Mouse (Mus musculus): ENCODE results near the gene Ttpal. TPM values are rescaled to one million over a fixed set of nuclear protein-coding genes. Genes with fewer than 3 reads are reported as not detected.
"Not testable (repeated sequence)": the region's sequence is repeated elsewhere in the genome, so short reads cannot be mapped to it uniquely, and the experiment has no call there.

Ttpal gene
- polyA plus RNA-seq, 1 experiment from 2014 or later, result 53.2 TPM

GRCm38 (mm10) chr2:163640493-163640892 is 38.4 kb downstream of the Ttpal start:
- no peak overlapping the region for H3K9ac ChIP-seq (replicated peaks)
- no peak overlapping the region for H3K4me3 ChIP-seq
- no peak overlapping the region for H3K27ac ChIP-seq (replicated peaks)
- no peaks in the 10 kb centered on the region for H3K27me3 ChIP-seq
- H3K4me1 ChIP-seq, result peaks cover 15% of the 10 kb centered on the region
- ATAC-seq (ENCODE audit: low FRiP score, low read depth), result no peak
- H3K4me2 ChIP-seq (replicated peaks), result no peak overlapping the region
- 83% methylated on average over 3 of the region's 3 CpGs for WGBS
- H3K9me3 ChIP-seq, result no peaks in the 10 kb centered on the region
- 0 out of 2 replicates have a peak, but pooled peaks cover 4% of the 10 kb centered on the region for H3K36me3 ChIP-seq

- ATAC-seq (ENCODE audit: low FRiP score, low read depth), result no peak
- H3K9ac ChIP-seq (replicated peaks), result no peak overlapping the region
- no peak overlapping the region for H3K4me2 ChIP-seq (replicated peaks)
- WGBS, result 92% methylated on average over 3 of the region's 3 CpGs
- H3K4me3 ChIP-seq, result no peak overlapping the region
- H3K9me3 ChIP-seq, result no peaks in the 10 kb centered on the region
- H3K36me3 ChIP-seq, result no peaks in the 10 kb centered on the region
- H3K4me1 ChIP-seq, result peaks cover 15% of the 10 kb centered on the region
- H3K27me3 ChIP-seq, result no peaks in the 10 kb centered on the region
- no peak overlapping the region for H3K27ac ChIP-seq (replicated peaks)
Measured at GRCm38 (mm10) chr2:163641681-163642080, 39.6 kb downstream of the Ttpal start.

GRCm38 (mm10) chr2:163642685-163643575 is 40.8 kb downstream of the Ttpal start:
- Histone ChIP-seq H3K27me3 (no peaks in the 10 kb centered on the region), H3K4me1 (peaks cover 15% of the 10 kb centered on the region), H3K4me2 (replicated peaks) (peak overlapping the region; percentile 58), H3K27ac (replicated peaks) (no peak overlapping the region), H3K36me3 (no peaks in the 10 kb centered on the region), H3K4me3 (peak overlapping the region; percentile 93), H3K9ac (replicated peaks) (no peak overlapping the region), H3K9me3 (no peaks in the 10 kb centered on the region)
- ATAC-seq (ENCODE audit: low FRiP score, low read depth), result no peak
- WGBS, result 94% methylated on average over 30 of the region's 30 CpGs

- peak overlapping the region; percentile 90 for H3K9ac ChIP-seq (replicated peaks)
- peaks cover 15% of the 10 kb centered on the region for H3K4me1 ChIP-seq
- H3K36me3 ChIP-seq, result no peaks in the 10 kb centered on the region
- no peaks in the 10 kb centered on the region for H3K27me3 ChIP-seq
- H3K4me2 ChIP-seq (replicated peaks), result peak overlapping the region; percentile 58
- ATAC-seq (ENCODE audit: low FRiP score, low read depth), result no peak
- peak overlapping the region; percentile 93 for H3K4me3 ChIP-seq
- no peak overlapping the region for H3K27ac ChIP-seq (replicated peaks)
- 67% methylated on average over 2 of the region's 2 CpGs for WGBS
- no peaks in the 10 kb centered on the region for H3K9me3 ChIP-seq
Measured at GRCm38 (mm10) chr2:163643576-163643971, 41.5 kb downstream of the Ttpal start.

GRCm38 (mm10) chr2:163644047-163644446 is 41.9 kb downstream of the Ttpal start:
- Histone ChIP-seq H3K4me1 (peaks cover 15% of the 10 kb centered on the region), H3K27ac (replicated peaks) (peak overlapping the region; percentile 99)
- no peak for ATAC-seq (ENCODE audit: low FRiP score, low read depth)

GRCm38 (mm10) chr2:163644575-163645385 is 42.7 kb downstream of the Ttpal start, which contains the start of gene Serinc3:
Gene Serinc3, minus strand, starts transcription at chr2:163645131.
- peak within 1 kb of the TSS; percentile 90 for H3K9ac ChIP-seq (replicated peaks)
- peak; percentile 97 for ATAC-seq (ENCODE audit: low FRiP score, low read depth)
- 0% methylated on average over 60 of the region's 74 CpGs for WGBS

More at GRCm38 (mm10) chr2:163644047-163644446, 41.9 kb downstream of the Ttpal start:
- Histone ChIP-seq H3K4me2 (replicated peaks) (peak overlapping the region; percentile 58), H3K9me3 (no peaks in the 10 kb centered on the region), H3K4me3 (peak overlapping the region; percentile 93), H3K9ac (replicated peaks) (peak overlapping the region; percentile 90), H3K27me3 (no peaks in the 10 kb centered on the region), H3K36me3 (no peaks in the 10 kb centered on the region)
- WGBS, result 11% methylated on average over 4 of the region's 4 CpGs

GRCm38 (mm10) chr2:163645700-163646460 is 43.8 kb downstream of the Ttpal start:
- no peak for ATAC-seq (ENCODE audit: low FRiP score, low read depth)
- peak overlapping the region; percentile 99; the same call in 1 of the 2 replicates for H3K27ac ChIP-seq (replicated peaks)
- H3K27me3 ChIP-seq, result no peaks in the 10 kb centered on the region
- peaks cover 13% of the 10 kb centered on the region for H3K4me1 ChIP-seq
- no peaks in the 10 kb centered on the region for H3K36me3 ChIP-seq
- H3K9ac ChIP-seq (replicated peaks), result no peak overlapping the region
- no peak overlapping the region for H3K4me2 ChIP-seq (replicated peaks)
- 79% methylated on average over 11 of the region's 11 CpGs for WGBS
- H3K4me3 ChIP-seq, result peak overlapping the region; percentile 93; the same call in 1 of the 2 replicates
- peaks cover 8% of the 10 kb centered on the region for H3K9me3 ChIP-seq

More at GRCm38 (mm10) chr2:163644575-163645385, 42.7 kb downstream of the Ttpal start, which contains the start of gene Serinc3:
- H3K4me3 ChIP-seq, result peak within 1 kb of the TSS; percentile 93
- H3K27me3 ChIP-seq, result no peaks in the 10 kb centered on the region
- H3K9me3 ChIP-seq, result no peaks in the 10 kb centered on the region
- no peaks in the 10 kb centered on the region for H3K36me3 ChIP-seq
- peak within 1 kb of the TSS; percentile 99 for H3K27ac ChIP-seq (replicated peaks)
- peaks cover 13% of the 10 kb centered on the region for H3K4me1 ChIP-seq
- H3K4me2 ChIP-seq (replicated peaks), result peak within 1 kb of the TSS; percentile 58

- Histone ChIP-seq H3K4me3 (no peak overlapping the region), H3K4me1 (peaks cover 13% of the 10 kb centered on the region), H3K4me2 (replicated peaks) (no peak overlapping the region), H3K27ac (replicated peaks) (no peak overlapping the region), H3K36me3 (no peaks in the 10 kb centered on the region), H3K9me3 (peaks cover 8% of the 10 kb centered on the region), H3K9ac (replicated peaks) (no peak overlapping the region), H3K27me3 (no peaks in the 10 kb centered on the region)
- WGBS, result 84% methylated on average over 5 of the region's 5 CpGs
- ATAC-seq (ENCODE audit: low FRiP score, low read depth), result no peak
Measured at GRCm38 (mm10) chr2:163646461-163647080, 44.5 kb downstream of the Ttpal start.

GRCm38 (mm10) chr2:163655699-163656098 is 53.6 kb downstream of the Ttpal start:
- not testable (repeated sequence) for H3K27me3 ChIP-seq; ATAC-seq (ENCODE audit: low FRiP score, low read depth); H3K4me2 ChIP-seq (replicated peaks); H3K4me1 ChIP-seq; H3K9me3 ChIP-seq; H3K9ac ChIP-seq (replicated peaks); H3K4me3 ChIP-seq; H3K27ac ChIP-seq (replicated peaks); H3K36me3 ChIP-seq
- 92% methylated on average over 8 of the region's 12 CpGs for WGBS

- no peaks in the 10 kb centered on the region for H3K27me3 ChIP-seq
- ATAC-seq (ENCODE audit: low FRiP score, low read depth), result no peak
- H3K36me3 ChIP-seq, result no peaks in the 10 kb centered on the region
- H3K9me3 ChIP-seq, result no peaks in the 10 kb centered on the region
- WGBS, result 80% methylated on average over 2 of the region's 2 CpGs
- H3K4me1 ChIP-seq, result peaks cover 18% of the 10 kb centered on the region
- H3K4me3 ChIP-seq, result no peak overlapping the region
- H3K27ac ChIP-seq (replicated peaks), result no peak overlapping the region
- H3K4me2 ChIP-seq (replicated peaks), result no peak overlapping the region
- no peak overlapping the region for H3K9ac ChIP-seq (replicated peaks)
Measured at GRCm38 (mm10) chr2:163657486-163657885, 55.4 kb downstream of the Ttpal start.
